Mouse (Mus musculus): ENCODE results near the gene Ppp2r5d.

The Ppp2r5d gene

GRCm38 (mm10) chr17:46645561-46646321, 59.2 kb downstream of the Ppp2r5d start, which contains the start of the genes Klc4 and Mrpl2:
Gene Klc4, minus strand, starts transcription at chr17:46646022.
Gene Mrpl2, plus strand, starts transcription at chr17:46646229.
- peak; percentile 98 for DNase-seq (ENCODE audit: low read depth, low spot score)

- DNase-seq (ENCODE audit: low read depth, low spot score): no peak
Observed at GRCm38 (mm10) chr17:46644916-46645475, 59.9 kb downstream of the Ppp2r5d start.

GRCm38 (mm10) chr17:46644152-46644805, 60.6 kb downstream of the Ppp2r5d start:
- no peak for DNase-seq (ENCODE audit: low read depth, low spot score)

GRCm38 (mm10) chr17:46642060-46642459, 62.9 kb downstream of the Ppp2r5d start:
- no peak for DNase-seq (ENCODE audit: low read depth, low spot score)

GRCm38 (mm10) chr17:46639929-46640328, 65.0 kb downstream of the Ppp2r5d start:
- no peak for DNase-seq (ENCODE audit: low read depth, low spot score)

- peak; percentile 49 for DNase-seq (ENCODE audit: low read depth, low spot score)
Observed at GRCm38 (mm10) chr17:46636831-46637523, 67.9 kb downstream of the Ppp2r5d start.
